Mouse (Mus musculus) lung, postnatal 0 days (tissue): ENCODE measurements around the gene Gm17334. TPM values are rescaled to one million over a fixed set of nuclear protein-coding genes. Genes with fewer than 3 reads are reported as not detected.

Experiments
- ATAC-seq: fragments of 200-750 bp; cut with Nextera tagmentation; 2 replicates; pipeline ENCODE4 v1.8.0; 2017; ENCODE audit warnings: moderate library complexity
- DNase-seq: peaks from one replicate; pipeline ENCODE4 v3.0.0-alpha.2; 2016; ENCODE audit warnings: low spot score
- H3K27ac ChIP-seq: fragments of 300-500 bp; sonication (generic); 2 replicates; pipeline ENCODE4 v1.5.1; 2014; ENCODE audit warnings: antibody characterized with exemption, mild to moderate bottlenecking, low read length, mixed read lengths
- H3K27me3 ChIP-seq: fragments of 300-500 bp; sonication (generic); replicated peaks from 2 replicates; pipeline ENCODE4 v1.6.1; 2014; ENCODE audit warnings: low read length, mixed read lengths; ENCODE audit not compliant: insufficient read depth
- H3K36me3 ChIP-seq: fragments of 300-500 bp; sonication (generic); 2 replicates; pipeline ENCODE4 v1.6.1; 2014; ENCODE audit warnings: low read length, mixed read lengths; ENCODE audit not compliant: insufficient read depth
- H3K4me1 ChIP-seq: fragments of 300-500 bp; sonication (generic); 2 replicates; pipeline ENCODE4 v1.6.1; 2014; ENCODE audit warnings: antibody characterized with exemption, low read depth, low read length, mixed read lengths; ENCODE audit not compliant: insufficient read depth
- H3K4me2 ChIP-seq: fragments of 300-500 bp; sonication (generic); replicated peaks from 2 replicates; pipeline ENCODE4 v1.6.1; 2014; ENCODE audit warnings: low read depth, mild to moderate bottlenecking, low read length, moderate library complexity, mixed read lengths
- H3K4me3 ChIP-seq: fragments of 300-500 bp; sonication (generic); 2 replicates; pipeline ENCODE4 v1.5.1; 2014; ENCODE audit warnings: low read depth, low read length
- H3K9ac ChIP-seq: fragments of 300-500 bp; sonication (generic); replicated peaks from 2 replicates; pipeline ENCODE4 v1.6.1; 2014; ENCODE audit warnings: low read depth, mild to moderate bottlenecking
- H3K9me3 ChIP-seq: fragments of 300-500 bp; sonication (generic); 2 replicates; pipeline ENCODE4 v1.6.1; 2016; ENCODE audit warnings: low read length, mixed read lengths
- CTCF ChIP-seq: IDR thresholded peaks from 2 replicates; pipeline ENCODE4 v1.5.1; 2016; ENCODE audit warnings: antibody characterized with exemption, mild to moderate bottlenecking
- EP300 ChIP-seq: IDR thresholded peaks from 2 replicates; pipeline ENCODE4 v1.6.1; 2016; ENCODE audit warnings: antibody characterized with exemption, mild to moderate bottlenecking, control low read depth
- WGBS: fragments of 180-500 bp; shearing (Covaris S2); extraction: QIAGEN DNeasy Blood & Tissue Kit; methylation state at CpG from one replicate; pipeline ENCODE4 v1.1.7; 2014; 5-methylcytosine and 5-hydroxymethylcytosine counted together
- polyA plus RNA-seq: library from polyadenylated mRNA; unstranded; fragments of >200 nt; fragmentation: Nextera tagmentation; extraction: Ambion mirVana; gene quantifications from 2 replicates; pipeline ENCODE4 v1.2.1, GENCODE M21; 2015

Gm17334 gene
- polyA plus RNA-seq, 1 experiment from 2014 or later: 0.61 TPM

- TF ChIP-seq EP300 (no peak), CTCF (no peak)
- no peaks in the 10 kb centered on the region for H3K9me3 ChIP-seq
- H3K27ac ChIP-seq: no peak overlapping the region
- no peaks in the 10 kb centered on the region for H3K36me3 ChIP-seq
- WGBS: 67% methylated on average over 4 of the region's 4 CpGs
- H3K4me2 ChIP-seq: no peak overlapping the region
- DNase-seq: no peak
- no peak overlapping the region for H3K4me3 ChIP-seq
- H3K9ac ChIP-seq: no peak overlapping the region
- ATAC-seq: no peak
- H3K4me1 ChIP-seq: peaks cover 19% of the 10 kb centered on the region; the same call in 1 of the 2 replicates
- no peaks in the 10 kb centered on the region for H3K27me3 ChIP-seq
These were observed 27.0 kb upstream of the Gm17334 start for GRCm38 (mm10) chr11:53800036-53800435.

- ATAC-seq (no peak), DNase-seq (no peak)
- 85% methylated on average over 10 of the region's 10 CpGs for WGBS
- H3K36me3 ChIP-seq: no peaks in the 10 kb centered on the region
- no peak overlapping the region for H3K9ac ChIP-seq
- no peaks in the 10 kb centered on the region for H3K27me3 ChIP-seq
- no peak overlapping the region for H3K27ac ChIP-seq
- H3K4me2 ChIP-seq: no peak overlapping the region
- no peaks in the 10 kb centered on the region for H3K9me3 ChIP-seq
- H3K4me3 ChIP-seq: no peak overlapping the region
- peaks cover 31% of the 10 kb centered on the region; the same call in 1 of the 2 replicates for H3K4me1 ChIP-seq
- TF ChIP-seq CTCF (no peak), EP300 (no peak)
These were observed 25.2 kb upstream of the Gm17334 start for GRCm38 (mm10) chr11:53798041-53798711.

- H3K36me3 ChIP-seq: no peaks in the 10 kb centered on the region
- no peaks in the 10 kb centered on the region for H3K9me3 ChIP-seq
- TF ChIP-seq EP300 (no peak), CTCF (no peak)
- 39% methylated on average over 6 of the region's 6 CpGs for WGBS
- DNase-seq (no peak), ATAC-seq (no peak)
- no peak overlapping the region for H3K4me3 ChIP-seq
- no peaks in the 10 kb centered on the region for H3K27me3 ChIP-seq
- H3K27ac ChIP-seq: peak overlapping the region; percentile 77
- H3K9ac ChIP-seq: no peak overlapping the region
- peaks cover 31% of the 10 kb centered on the region; the same call in 1 of the 2 replicates for H3K4me1 ChIP-seq
- no peak overlapping the region for H3K4me2 ChIP-seq
These were observed 24.5 kb upstream of the Gm17334 start for GRCm38 (mm10) chr11:53797386-53797920.

- WGBS: 21% methylated on average over 12 of the region's 12 CpGs
- Histone ChIP-seq H3K4me2 (peak overlapping the region; percentile 20), H3K27me3 (no peaks in the 10 kb centered on the region), H3K4me1 (peaks cover 31% of the 10 kb centered on the region; the same call in 1 of the 2 replicates), H3K4me3 (no peak overlapping the region), H3K9me3 (no peaks in the 10 kb centered on the region), H3K36me3 (no peaks in the 10 kb centered on the region), H3K9ac (no peak overlapping the region), H3K27ac (peak overlapping the region; percentile 77)
- TF ChIP-seq CTCF (no peak), EP300 (no peak)
- peak; percentile 78 for DNase-seq
- ATAC-seq: peak; percentile 46
These were observed 23.6 kb upstream of the Gm17334 start for GRCm38 (mm10) chr11:53796409-53797151.

- Histone ChIP-seq H3K4me3 (no peak overlapping the region), H3K9ac (no peak overlapping the region), H3K36me3 (no peaks in the 10 kb centered on the region), H3K27ac (peak overlapping the region; percentile 77), H3K9me3 (no peaks in the 10 kb centered on the region), H3K27me3 (no peaks in the 10 kb centered on the region), H3K4me2 (no peak overlapping the region), H3K4me1 (peaks cover 31% of the 10 kb centered on the region; the same call in 1 of the 2 replicates)
- TF ChIP-seq CTCF (no peak), EP300 (peak; percentile 79)
- DNase-seq (peak; percentile 81), ATAC-seq (peak; percentile 75)
- WGBS: 25% methylated on average over 8 of the region's 8 CpGs
These were observed 22.8 kb upstream of the Gm17334 start for GRCm38 (mm10) chr11:53795813-53796212.
